Mouse (Mus musculus): ENCODE measurements at regions not wholly inside any gene's neighbourhood (a gene's known extent, or its start where the extent isn't known, plus 50 kb on each side); places are given as distances from the start of the nearest gene placed in this dataset.

DNA sequence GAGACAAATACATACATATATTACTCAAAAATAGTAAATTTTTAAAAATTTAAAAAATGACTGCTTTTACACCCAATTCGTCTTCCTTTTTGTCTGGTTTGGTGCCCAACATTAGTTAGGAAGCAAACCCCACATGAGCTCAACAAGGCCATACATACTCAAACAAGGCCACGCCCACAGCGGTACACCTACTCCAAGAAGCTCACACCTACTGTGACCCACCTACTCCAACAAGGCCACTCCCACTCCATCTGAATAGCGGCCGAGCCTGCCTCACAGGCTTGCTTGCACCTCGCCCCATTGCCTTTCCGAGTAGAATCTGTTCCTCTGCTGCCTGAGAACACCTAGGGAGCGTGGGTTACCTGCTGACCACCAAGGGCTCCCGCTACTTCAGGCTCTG, 66.4 kb upstream of the Unc5a start:
- Histone ChIP-seq H3K36me3 (no peaks in the 10 kb centered on the region), H3K27ac (replicated peaks) (no peak overlapping the region), H3K9ac (replicated peaks) (no peak overlapping the region), H3K9me3 (no peaks in the 10 kb centered on the region), H3K4me1 (peaks cover 63% of the 10 kb centered on the region), H3K4me3 (no peak overlapping the region), H3K4me2 (replicated peaks) (no peak overlapping the region), H3K27me3 (no peaks in the 10 kb centered on the region)
- ATAC-seq (replicated peaks): no peak
- 71% methylated on average over 9 of the region's 9 CpGs for WGBS

DNA sequence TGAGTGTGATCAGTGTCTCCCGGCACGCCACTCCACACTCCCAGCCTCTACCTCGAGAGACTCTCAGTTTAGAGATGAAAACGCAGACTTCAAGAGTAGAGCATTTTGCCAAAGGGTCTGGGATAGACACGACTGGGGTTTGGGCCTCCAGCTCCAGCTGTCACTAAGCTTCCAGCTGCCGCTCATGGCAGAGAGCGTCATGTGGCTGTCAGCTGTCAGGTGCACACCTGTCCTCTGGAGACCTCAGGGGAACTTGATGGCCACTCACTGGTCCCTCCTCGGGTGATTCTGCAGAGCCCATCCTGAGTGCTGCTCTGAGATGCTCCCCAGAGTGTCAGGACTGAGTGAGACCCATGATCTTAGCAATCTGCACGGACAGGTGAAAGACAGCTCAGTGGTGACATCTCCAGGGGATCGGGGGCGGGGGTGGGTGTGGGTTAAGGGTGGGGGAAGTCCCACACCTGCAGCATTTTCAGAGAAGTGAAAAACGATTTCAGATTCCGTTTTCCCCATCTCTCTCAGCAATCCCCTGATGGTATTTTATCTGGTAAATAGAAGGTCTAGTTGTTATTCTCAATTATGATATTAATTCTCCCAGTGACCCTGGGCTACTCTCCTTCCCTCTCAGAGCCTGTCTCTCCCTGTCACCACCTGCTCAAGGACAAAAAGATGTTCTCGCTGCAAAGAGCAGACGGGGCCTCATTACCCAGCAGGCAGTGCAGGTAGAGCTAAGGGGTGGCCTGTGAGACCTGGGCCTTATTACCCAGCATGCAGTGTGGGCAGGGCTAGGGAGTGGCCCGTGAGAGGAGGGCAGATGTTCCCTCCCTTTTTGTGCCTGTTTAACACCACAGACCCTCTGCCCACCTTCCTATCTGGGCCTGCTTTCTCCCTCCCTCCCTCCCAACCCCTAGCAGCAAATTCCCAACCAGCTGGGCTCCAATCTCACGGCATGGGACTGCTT, 65.2 kb upstream of the Unc5a start:
- Histone ChIP-seq H3K4me3 (no peak overlapping the region), H3K36me3 (no peaks in the 10 kb centered on the region), H3K9ac (replicated peaks) (no peak overlapping the region), H3K4me1 (peaks cover 70% of the 10 kb centered on the region), H3K4me2 (replicated peaks) (no peak overlapping the region), H3K27ac (replicated peaks) (peak overlapping the region; percentile 78), H3K9me3 (no peaks in the 10 kb centered on the region), H3K27me3 (no peaks in the 10 kb centered on the region)
- ATAC-seq (replicated peaks): peak; percentile 17; the same call in 1 of the 2 replicates
- WGBS: 47% methylated on average over 17 of the region's 17 CpGs

DNA sequence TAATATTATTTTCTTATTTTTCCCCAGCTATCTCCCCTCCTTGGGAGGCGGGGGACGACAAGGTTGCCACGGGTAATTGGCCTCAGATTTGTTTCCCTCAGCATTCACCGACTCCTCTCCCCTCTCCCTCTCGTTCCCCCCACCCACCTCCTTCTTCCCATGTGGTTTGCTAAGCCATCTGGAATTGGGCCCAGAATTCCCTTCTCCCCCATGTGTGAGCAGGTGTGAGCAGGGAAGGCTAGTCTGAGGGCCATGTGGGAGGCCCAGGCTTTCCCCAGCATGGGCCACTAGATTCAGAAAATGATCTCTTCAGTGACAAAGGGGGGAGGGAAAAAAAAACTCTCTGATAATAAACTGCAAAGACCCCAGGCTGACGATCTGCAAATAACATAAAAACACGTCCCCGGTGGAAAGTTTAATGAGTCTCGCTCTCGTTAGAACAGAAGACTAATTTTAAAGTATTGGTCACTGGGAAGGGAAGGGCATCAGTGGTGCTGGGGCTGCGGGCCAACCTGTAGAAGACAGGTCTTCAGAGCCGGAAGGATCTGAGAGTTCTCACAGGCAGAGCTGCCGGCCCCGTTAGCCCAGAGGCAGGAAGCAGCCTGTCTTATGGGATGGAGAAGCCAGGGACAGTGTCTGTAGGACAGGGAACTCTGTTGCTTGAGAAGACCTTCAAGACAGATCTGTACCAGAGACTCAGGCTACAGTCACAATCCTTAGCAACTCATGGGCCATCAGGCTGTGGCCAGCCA, 64.3 kb upstream of the Unc5a start:
- H3K9ac ChIP-seq (replicated peaks): no peak overlapping the region
- no peaks in the 10 kb centered on the region for H3K9me3 ChIP-seq
- H3K4me1 ChIP-seq: peaks cover 61% of the 10 kb centered on the region
- peak overlapping the region; percentile 78 for H3K27ac ChIP-seq (replicated peaks)
- no peaks in the 10 kb centered on the region for H3K36me3 ChIP-seq
- ATAC-seq (replicated peaks): peak; percentile 63
- WGBS: 19% methylated on average over 14 of the region's 14 CpGs
- no peak overlapping the region for H3K4me2 ChIP-seq (replicated peaks)
- H3K27me3 ChIP-seq: no peaks in the 10 kb centered on the region
- H3K4me3 ChIP-seq: no peak overlapping the region

DNA sequence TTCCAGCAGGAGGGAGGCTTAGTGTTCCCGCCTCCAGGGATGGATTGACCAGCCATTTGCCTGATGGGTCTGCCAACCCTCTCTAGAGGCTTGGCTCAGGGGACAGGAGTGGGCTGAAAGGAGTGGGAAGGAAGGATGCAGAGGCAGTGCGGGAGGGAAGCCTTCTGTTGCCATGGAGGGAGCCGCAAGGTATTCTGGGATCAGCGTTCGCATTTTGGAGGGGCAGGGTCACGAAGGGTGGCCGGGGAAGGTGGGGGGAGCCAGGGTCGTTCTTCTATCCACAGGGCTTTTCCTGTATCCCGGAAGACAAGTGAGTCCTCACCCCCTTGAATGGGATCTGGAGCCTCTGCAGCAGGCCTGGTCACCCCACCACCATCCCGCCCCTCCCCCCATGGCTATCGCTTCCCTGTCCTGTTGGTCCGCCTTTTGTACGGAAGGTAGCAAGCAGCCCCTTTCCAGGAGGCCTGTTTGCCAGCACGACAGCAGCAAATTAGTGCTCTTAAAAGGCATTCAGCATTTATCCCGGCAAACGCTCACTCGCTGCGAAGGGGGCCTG, 61.8 kb upstream of the Unc5a start:
- Histone ChIP-seq H3K36me3 (no peaks in the 10 kb centered on the region), H3K4me3 (peak overlapping the region; percentile 24), H3K9ac (replicated peaks) (peak overlapping the region; percentile 42), H3K9me3 (no peaks in the 10 kb centered on the region), H3K4me1 (peaks cover 48% of the 10 kb centered on the region), H3K27me3 (no peaks in the 10 kb centered on the region), H3K4me2 (replicated peaks) (peak overlapping the region; percentile 48), H3K27ac (replicated peaks) (peak overlapping the region; percentile 69)
- WGBS: 5% methylated on average over 18 of the region's 18 CpGs
- peak; percentile 56 for ATAC-seq (replicated peaks)

DNA sequence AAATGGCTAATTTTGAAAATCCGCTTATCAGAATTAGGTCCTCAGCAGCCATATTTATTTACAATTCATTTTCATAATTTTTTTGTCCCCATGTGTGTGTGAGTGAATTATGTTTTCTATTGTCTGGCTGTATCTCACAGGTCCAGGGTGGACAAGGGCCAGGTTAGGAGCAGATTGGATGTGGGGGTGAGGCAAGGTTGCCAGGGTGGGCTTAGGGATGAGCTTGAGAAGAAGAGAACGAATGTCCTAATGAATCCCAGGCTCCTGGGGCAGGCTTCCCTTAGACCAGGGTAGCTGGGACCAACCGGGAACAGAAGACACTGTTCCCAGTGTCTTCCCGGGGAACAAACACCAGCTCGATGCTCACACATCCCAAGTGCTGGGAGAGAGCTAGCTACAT, 61.2 kb upstream of the Unc5a start:
- peak overlapping the region; percentile 24 for H3K4me3 ChIP-seq
- peaks cover 48% of the 10 kb centered on the region for H3K4me1 ChIP-seq

DNA sequence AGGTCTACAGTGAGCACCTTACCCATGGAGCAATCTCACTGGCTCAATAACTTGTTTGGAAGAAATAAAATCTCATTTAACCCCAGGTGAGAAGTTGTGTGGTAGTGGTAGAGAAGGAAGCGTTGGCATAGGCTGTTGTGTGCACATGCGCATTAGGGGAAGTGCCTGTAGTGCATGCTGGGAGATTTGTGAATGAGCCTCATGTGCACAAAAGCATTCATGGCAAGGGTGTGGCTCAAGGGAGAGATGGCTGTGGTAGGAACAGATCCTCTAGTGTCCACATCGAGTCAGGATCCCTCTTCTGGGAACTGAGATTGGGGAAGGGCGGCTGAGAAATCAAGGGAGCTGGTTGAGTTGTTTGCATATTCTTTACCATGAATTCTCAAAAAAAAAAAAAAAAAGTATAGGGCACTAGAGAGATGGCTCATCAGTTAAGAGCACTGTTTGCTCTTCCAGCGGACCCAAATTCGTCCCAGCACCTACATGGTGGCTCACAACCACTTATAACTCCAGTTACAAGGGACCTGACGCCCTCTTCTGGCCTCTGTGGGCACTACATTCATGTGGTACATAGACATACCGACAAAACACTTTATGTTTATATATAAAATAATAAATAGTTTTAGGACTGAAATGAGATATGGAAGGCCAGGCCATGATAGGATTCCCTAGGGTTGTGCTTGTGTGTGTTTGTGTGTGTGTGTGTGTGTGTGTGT, 59.4 kb upstream of the Unc5a start:
- H3K4me1 ChIP-seq: peaks cover 31% of the 10 kb centered on the region
- H3K9me3 ChIP-seq: no peaks in the 10 kb centered on the region
- no peaks in the 10 kb centered on the region for H3K36me3 ChIP-seq
- no peaks in the 10 kb centered on the region for H3K27me3 ChIP-seq
- whole genome bisulfite sequencing: 86% methylated on average over 8 of the region's 8 CpGs
- H3K9ac ChIP-seq (replicated peaks): no peak overlapping the region
- no peak overlapping the region for H3K27ac ChIP-seq (replicated peaks)
- no peak for ATAC-seq (replicated peaks)
- H3K4me3 ChIP-seq: no peak overlapping the region
- H3K4me2 ChIP-seq (replicated peaks): no peak overlapping the region

More for the DNA sequence above, 61.2 kb upstream of the Unc5a start:
- WGBS: 41% methylated on average over 5 of the region's 5 CpGs
- no peak for ATAC-seq (replicated peaks)
- no peaks in the 10 kb centered on the region for H3K27me3 ChIP-seq
- peak overlapping the region; percentile 69 for H3K27ac ChIP-seq (replicated peaks)
- H3K36me3 ChIP-seq: no peaks in the 10 kb centered on the region
- no peaks in the 10 kb centered on the region for H3K9me3 ChIP-seq
- H3K9ac ChIP-seq (replicated peaks): peak overlapping the region; percentile 42
- H3K4me2 ChIP-seq (replicated peaks): peak overlapping the region; percentile 48

DNA sequence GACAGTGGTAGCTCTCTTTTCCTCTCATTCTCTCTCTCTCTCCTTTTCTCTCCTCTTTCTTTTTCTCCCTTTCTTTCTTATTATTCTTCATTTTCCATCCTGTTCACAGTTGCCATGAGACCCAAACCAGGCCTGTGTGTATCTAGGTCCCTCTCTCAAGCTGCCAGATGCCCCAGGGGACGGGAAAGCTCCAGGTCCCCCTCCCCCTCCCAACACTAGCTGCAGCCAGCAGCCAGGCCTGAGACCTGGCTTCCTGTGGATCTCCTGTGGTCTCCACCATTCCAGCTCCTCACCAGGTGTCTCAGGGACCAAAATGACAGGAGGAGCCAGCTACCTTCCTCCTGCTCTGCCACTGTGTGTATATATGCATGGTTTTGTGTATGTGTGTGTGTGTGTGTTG, 56.6 kb upstream of the Unc5a start:
- Histone ChIP-seq H3K4me3 (no peak overlapping the region), H3K36me3 (no peaks in the 10 kb centered on the region), H3K9me3 (no peaks in the 10 kb centered on the region), H3K4me2 (replicated peaks) (no peak overlapping the region), H3K4me1 (peaks cover 17% of the 10 kb centered on the region), H3K9ac (replicated peaks) (no peak overlapping the region), H3K27me3 (no peaks in the 10 kb centered on the region), H3K27ac (replicated peaks) (no peak overlapping the region)
- ATAC-seq (replicated peaks): no peak
- 32% methylated on average over 1 of the region's 1 CpGs for WGBS

DNA sequence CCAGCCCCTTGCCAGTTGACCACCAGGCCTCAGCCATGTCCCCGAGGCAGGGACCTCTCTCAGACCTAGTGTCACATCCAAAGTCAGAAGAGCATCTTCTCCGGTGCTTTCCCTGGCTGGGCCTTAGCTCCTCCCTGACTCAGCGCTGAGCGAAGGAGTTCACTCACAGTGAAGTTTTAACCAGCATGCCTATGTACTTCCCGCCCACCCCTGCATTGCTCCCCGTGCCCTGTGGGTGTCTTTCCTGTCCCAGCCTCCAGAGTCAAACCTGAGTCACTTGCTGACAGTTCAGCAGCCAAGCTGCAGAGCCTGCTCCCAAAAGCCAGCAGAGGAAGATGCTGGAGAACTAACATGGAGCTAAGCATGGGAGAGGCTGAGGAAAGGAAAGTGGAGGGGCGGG, 55.6 kb upstream of the Unc5a start:
- peaks cover 7% of the 10 kb centered on the region; the same call in 1 of the 2 replicates for H3K4me1 ChIP-seq
- no peak overlapping the region for H3K9ac ChIP-seq (replicated peaks)
- H3K36me3 ChIP-seq: no peaks in the 10 kb centered on the region
- 55% methylated on average over 7 of the region's 7 CpGs for WGBS
- ATAC-seq (replicated peaks): no peak
- no peaks in the 10 kb centered on the region for H3K27me3 ChIP-seq
- no peak overlapping the region for H3K4me3 ChIP-seq
- H3K27ac ChIP-seq (replicated peaks): no peak overlapping the region
- no peak overlapping the region for H3K4me2 ChIP-seq (replicated peaks)
- H3K9me3 ChIP-seq: no peaks in the 10 kb centered on the region

DNA sequence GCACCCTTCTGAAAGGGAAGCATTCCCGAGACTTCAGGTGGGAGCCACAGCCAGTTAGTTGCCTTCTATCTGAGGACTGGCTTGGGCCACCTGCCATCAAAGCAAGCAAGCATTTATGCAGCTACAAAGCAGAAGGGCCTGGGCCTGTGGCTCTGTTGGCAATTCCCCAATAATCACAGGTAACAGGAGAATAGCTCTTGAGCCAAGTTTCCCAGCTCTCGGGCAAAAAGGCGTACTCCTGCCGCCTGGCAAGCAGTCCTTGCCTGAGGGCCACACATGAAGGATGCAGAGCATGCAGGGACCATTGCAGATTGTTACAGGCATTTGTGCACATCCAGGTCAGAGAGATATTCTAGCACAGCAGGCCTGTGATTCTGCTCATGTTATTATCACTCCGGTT, 53.2 kb upstream of the Unc5a start:
- Histone ChIP-seq H3K4me2 (replicated peaks) (no peak overlapping the region), H3K4me1 (peaks cover 7% of the 10 kb centered on the region; the same call in 1 of the 2 replicates), H3K27ac (replicated peaks) (no peak overlapping the region; the same call in 1 of the 2 replicates), H3K36me3 (no peaks in the 10 kb centered on the region), H3K27me3 (no peaks in the 10 kb centered on the region), H3K9me3 (no peaks in the 10 kb centered on the region), H3K4me3 (no peak overlapping the region), H3K9ac (replicated peaks) (no peak overlapping the region)
- no peak for ATAC-seq (replicated peaks)
- 32% methylated on average over 5 of the region's 5 CpGs for WGBS
